27 mouse cellular contexts compared by ENCODE assay signal in the genomic region with DNA sequence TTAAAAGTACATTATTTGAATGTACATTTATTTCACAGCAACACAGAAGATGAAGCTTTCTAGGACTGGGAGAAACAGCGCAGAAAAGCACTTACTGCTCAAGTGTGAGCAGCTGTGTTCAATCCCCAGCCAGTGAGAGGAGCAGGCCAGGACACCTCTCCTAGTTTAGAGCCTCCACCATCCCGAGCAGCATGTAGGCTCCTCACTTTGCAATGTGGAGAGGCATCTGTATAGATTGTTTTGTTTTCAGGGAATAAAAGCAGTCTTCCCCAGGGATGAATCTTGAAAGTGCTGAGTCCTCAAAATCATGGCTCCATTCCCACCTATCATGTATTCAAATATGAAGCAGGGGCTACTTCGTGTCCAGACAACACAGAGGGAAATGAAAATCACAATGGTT.
DNase-seq lines count a peak whose midpoint lies in the region; ATAC-seq and TF ChIP-seq lines count a peak whose summit lies in the region.
"Had no signal": no experiment of that assay in that cellular context is flagged by ENCODE, and none has a peak within 500 bp of the region (broad histone marks: within the 10 kb centered on the region; RNA-seq: fewer than 3 reads in every experiment).

No protein-coding gene starts in this region.

- H3K4me2 ChIP-seq in intestine, embryonic 14.5 days (ENCODE audit: low read length), result no peak overlapping the region
- no peak overlapping the region for H3K4me2 ChIP-seq in intestine, postnatal 0 days (replicated peaks; ENCODE audit: low read depth)
- H3K4me2 ChIP-seq: embryonic facial prominence, embryonic 12.5 days; embryonic facial prominence, embryonic 15.5 days; heart, embryonic 12.5 days; heart, embryonic 15.5 days; hindbrain, embryonic 13.5 days had no signal

- TF ChIP-seq POLR2A in olfactory bulb, adult 2 months (IDR thresholded peaks at IDR 0.05; ENCODE audit: insufficient read depth, low read depth, low read length), result no peak

- H3K4me1 ChIP-seq in intestine, embryonic 14.5 days (replicated peaks; ENCODE audit: control insufficient read depth, insufficient read depth, low read length), result 0 out of 2 replicates have a peak, but pooled peaks cover 4% of the 10 kb centered on the region
- H3K4me1 ChIP-seq in intestine, postnatal 0 days (replicated peaks; ENCODE audit: control insufficient read depth, insufficient read depth, low read length), result no peaks in the 10 kb centered on the region
- peaks cover 0 to 6% of the 10 kb centered on the region in 2 experiments; a peak in 1 of 4 replicates for H3K4me1 ChIP-seq in ES-E14 (ENCODE audit: control insufficient read depth in 2 of 2, insufficient read depth in 2 of 2, low read length in 2 of 2, poor library complexity in 1 of 2)
- H3K4me1 ChIP-seq in olfactory bulb, adult 2 months (ENCODE audit: control insufficient read depth, insufficient read depth, low read length), result peaks cover 17% of the 10 kb centered on the region
- H3K4me1 ChIP-seq: heart, embryonic 15.5 days had no signal

- WGBS in intestine, embryonic 14.5 days, result 37% methylated on average over 3 of the region's 3 CpGs
- 36% methylated on average over 3 of the region's 3 CpGs for WGBS in intestine, postnatal 0 days
- 49% methylated on average over 3 of the region's 3 CpGs for WGBS in olfactory bulb, adult 2 months

- H3K4me3 ChIP-seq in intestine, embryonic 14.5 days (ENCODE audit: low read depth, low read length), result no peak overlapping the region
- no peak overlapping the region for H3K4me3 ChIP-seq in intestine, postnatal 0 days (ENCODE audit: low read depth, low read length)
- no peak overlapping the region for H3K4me3 ChIP-seq in ES-E14 (ENCODE audit: insufficient read depth in 1 of 2, low read depth in 1 of 2, low read length in 2 of 2, poor library complexity in 1 of 2, severe bottlenecking in 1 of 2)
- H3K4me3 ChIP-seq in olfactory bulb, adult 2 months (ENCODE audit: insufficient read depth, low read depth, low read length), result no peak overlapping the region
- H3K4me3 ChIP-seq: embryonic facial prominence, embryonic 12.5 days; embryonic facial prominence, embryonic 15.5 days; heart, embryonic 12.5 days; heart, embryonic 15.5 days; hindbrain, embryonic 10.5 days; hindbrain, embryonic 13.5 days had no signal

- no peaks in the 10 kb centered on the region for H3K27me3 ChIP-seq in intestine, embryonic 14.5 days (replicated peaks; ENCODE audit: control insufficient read depth, insufficient read depth, low read length)
- no peaks in the 10 kb centered on the region for H3K27me3 ChIP-seq in intestine, postnatal 0 days (replicated peaks; ENCODE audit: control insufficient read depth, insufficient read depth, low read length)
- H3K27me3 ChIP-seq: embryonic facial prominence, embryonic 12.5 days; embryonic facial prominence, embryonic 15.5 days; heart, embryonic 12.5 days; Patski had no signal

- no peaks in the 10 kb centered on the region for H3K36me3 ChIP-seq in intestine, embryonic 14.5 days (ENCODE audit: control insufficient read depth, insufficient read depth, low read length)
- no peaks in the 10 kb centered on the region for H3K36me3 ChIP-seq in intestine, postnatal 0 days (ENCODE audit: control insufficient read depth, insufficient read depth)
- no peaks in the 10 kb centered on the region for H3K36me3 ChIP-seq in ES-E14 (ENCODE audit: control insufficient read depth, insufficient read depth, low read length, poor library complexity, severe bottlenecking)
- H3K36me3 ChIP-seq: embryonic facial prominence, embryonic 12.5 days; embryonic facial prominence, embryonic 15.5 days; G1E; heart, embryonic 12.5 days; heart, embryonic 15.5 days; hindbrain, embryonic 10.5 days; hindbrain, embryonic 13.5 days had no signal

- DNase-seq in intestine, embryonic 14.5 days (ENCODE audit: low spot score), result no peak
- DNase-seq in ES-E14 (ENCODE audit: low read depth, low spot score), result no peak
- DNase-seq in layer of hippocampus, adult 11-12 months (ENCODE audit: low spot score), result no peak
- DNase-seq: adrenal gland, adult 2 months; adrenal gland, postnatal 14 days; cerebellum, adult 11 months; cerebellum, adult 2 months; cerebellum, adult 9-11 months; cerebellum, postnatal 25 days; forebrain, postnatal 0 days; gastrocnemius, postnatal 25 days; heart, adult 18-20 months; heart, postnatal 10 days; heart, postnatal 36 days had no signal

- H3K9me3 ChIP-seq in intestine, embryonic 14.5 days (ENCODE audit: control insufficient read depth, low read length), result no peaks in the 10 kb centered on the region
- H3K9me3 ChIP-seq in intestine, postnatal 0 days (ENCODE audit: control insufficient read depth), result no peaks in the 10 kb centered on the region
- H3K9me3 ChIP-seq in ES-E14 (ENCODE audit: control insufficient read depth, insufficient read depth, low read depth, low read length), result no peaks in the 10 kb centered on the region
- H3K9me3 ChIP-seq: embryonic facial prominence, embryonic 12.5 days; embryonic facial prominence, embryonic 15.5 days; heart, embryonic 12.5 days; heart, embryonic 15.5 days; hindbrain, embryonic 10.5 days; hindbrain, embryonic 13.5 days had no signal

- no peak overlapping the region for H3K27ac ChIP-seq in intestine, embryonic 14.5 days (ENCODE audit: low read depth)
- H3K27ac ChIP-seq in intestine, postnatal 0 days (ENCODE audit: low read depth, low read length), result no peak overlapping the region
- no peak overlapping the region for H3K27ac ChIP-seq in ES-E14 (ENCODE audit: insufficient read depth, low read depth, low read length, poor library complexity, severe bottlenecking)
- H3K27ac ChIP-seq in olfactory bulb, adult 2 months (ENCODE audit: insufficient read depth, low read depth, low read length), result peak overlapping the region; percentile 3; the same call in 1 of the 2 replicates
- H3K27ac ChIP-seq: embryonic facial prominence, embryonic 12.5 days; embryonic facial prominence, embryonic 15.5 days; heart, embryonic 15.5 days; hindbrain, embryonic 10.5 days; hindbrain, embryonic 13.5 days had no signal

- no peak for TF ChIP-seq CTCF in intestine, postnatal 0 days (IDR thresholded peaks at IDR 0.05; ENCODE audit: low read depth)
- TF ChIP-seq CTCF in olfactory bulb, adult 2 months (IDR thresholded peaks at IDR 0.05; ENCODE audit: insufficient read depth, low read depth, low read length), result no peak

- in situ Hi-C loops in ES-E14 (cut with MboI; ENCODE audit: low sequenced_read_pairs in 2 of 2, unreplicated experiment in 2 of 2), result no loop called here

- peak; percentile 78; the same call in 1 of the 2 replicates for ATAC-seq in intestine, embryonic 14.5 days (replicated peaks; ENCODE audit: low FRiP score, low TSS enrichment, low read depth)
- ATAC-seq in intestine, postnatal 0 days, result no peak
- ATAC-seq in activated CD4-positive, CD25-positive, alpha-beta regulatory T cell, adult 4 months, result no peak
- ATAC-seq: forebrain, embryonic 14.5 days; hindbrain, embryonic 16.5 days; Patski had no signal

- no peak overlapping the region for H3K9ac ChIP-seq in intestine, embryonic 14.5 days (ENCODE audit: low read length)
- no peak overlapping the region for H3K9ac ChIP-seq in intestine, postnatal 0 days (ENCODE audit: low read depth, low read length)
- no peak overlapping the region for H3K9ac ChIP-seq in ES-E14 (ENCODE audit: insufficient read depth, low read depth, low read length, poor library complexity, severe bottlenecking)
- H3K9ac ChIP-seq: embryonic facial prominence, embryonic 12.5 days; embryonic facial prominence, embryonic 15.5 days; forebrain, postnatal 0 days; heart, embryonic 12.5 days; heart, embryonic 15.5 days; hindbrain, embryonic 13.5 days had no signal

TF ChIP-seq in ES-E14, 5 proteins besides CTCF, POLR2A, EP300 and RAD21:
- no peak for TF ChIP-seq CHD2 (IDR thresholded peaks at IDR 0.05; ENCODE audit: low read depth, low read length)
- no peak for TF ChIP-seq HCFC1 (IDR thresholded peaks at IDR 0.05; ENCODE audit: borderline replicate concordance, insufficient read depth, low read length)
- TF ChIP-seq ZNF384 (IDR thresholded peaks at IDR 0.05; ENCODE audit: low read depth, low read length), result no peak
- TF ChIP-seq MAFK (IDR thresholded peaks at IDR 0.05; ENCODE audit: insufficient read depth, low read depth, low read length), result 0 out of 2 replicates have a peak, but pooled peaks have one; percentile 21
